ENCODE assay signal across 8 mouse cellular contexts in genomic region chr4:137739151-137739923, GRCm38 (mm10). TPM values are rescaled to one million over a fixed set of nuclear protein-coding genes. Genes with fewer than 3 reads are reported as not detected.
DNase-seq lines count a peak whose midpoint lies in the region; ATAC-seq lines count a peak whose summit lies in the region.

No protein-coding gene starts in this region.

- peak overlapping the region; percentile 27; the same call in 1 of the 2 replicates for H3K4me3 ChIP-seq in limb, embryonic 10.5 days
- no peak overlapping the region for H3K4me3 ChIP-seq in midbrain, embryonic 16.5 days (ENCODE audit: low read depth, low read length)

- intact Hi-C loops in heart, postnatal 25 days (cut with DNase I), result loop anchor here (5.0 kb wide), 1 partner anchor 33 kb away; no protein-coding TSS in a partner anchor

- 51% methylated on average over 9 of the region's 9 CpGs for WGBS in limb, embryonic 10.5 days
- WGBS in midbrain, embryonic 16.5 days, result 52% methylated on average over 9 of the region's 9 CpGs

- peaks cover 23% of the 10 kb centered on the region for H3K4me1 ChIP-seq in limb, embryonic 10.5 days
- no peaks in the 10 kb centered on the region for H3K4me1 ChIP-seq in midbrain, embryonic 16.5 days (ENCODE audit: control insufficient read depth, insufficient read depth, low read length)

- peak; percentile 67; the same call in 1 of the 2 replicates for ATAC-seq in midbrain, embryonic 16.5 days

- H3K27me3 ChIP-seq in limb, embryonic 10.5 days (ENCODE audit: low read depth, poor library complexity, severe bottlenecking), result no peaks in the 10 kb centered on the region
- no peaks in the 10 kb centered on the region for H3K27me3 ChIP-seq in midbrain, embryonic 16.5 days (ENCODE audit: control insufficient read depth, insufficient read depth, low read depth, low read length)

- H3K9me3 ChIP-seq in limb, embryonic 10.5 days (replicated peaks), result no peaks in the 10 kb centered on the region
- no peaks in the 10 kb centered on the region for H3K9me3 ChIP-seq in midbrain, embryonic 16.5 days (replicated peaks; ENCODE audit: control insufficient read depth, low read length, poor library complexity, severe bottlenecking)

- peak overlapping the region; percentile 52 for H3K4me2 ChIP-seq in midbrain, embryonic 16.5 days (ENCODE audit: low read length)

- H3K9ac ChIP-seq in midbrain, embryonic 16.5 days (ENCODE audit: low read depth, low read length), result no peak overlapping the region; the same call in 1 of the 2 replicates

- H3K36me3 ChIP-seq in limb, embryonic 10.5 days, result no peaks in the 10 kb centered on the region
- H3K36me3 ChIP-seq in midbrain, embryonic 16.5 days (ENCODE audit: control insufficient read depth, insufficient read depth, low read length), result no peaks in the 10 kb centered on the region

- H3K27ac ChIP-seq in limb, embryonic 10.5 days, result 0 out of 2 replicates have a peak overlapping the region, but pooled peaks have one; percentile 25
- H3K27ac ChIP-seq in midbrain, embryonic 16.5 days (ENCODE audit: low read length), result no peak overlapping the region

- DNase-seq in heart, adult 18-20 months, result peak; percentile 22 to 52
- DNase-seq in heart, postnatal 25 days (ENCODE audit: low spot score), result no peak
- DNase-seq in R1 (ENCODE audit: low read depth, low spot score), result peak; percentile 84
- peak; percentile 69 for DNase-seq in forelimb bud, embryonic 11.5 days (ENCODE audit: low read depth, low spot score)
- DNase-seq in limb, embryonic 10.5 days (ENCODE audit: low spot score), result no peak
- no peak for DNase-seq in urinary bladder, postnatal 14 days (ENCODE audit: low spot score)
- DNase-seq in ovary, postnatal 10 days (ENCODE audit: low spot score), result no peak

RNA-seq across cellular contexts. Expression of gene Alpl, which starts 56.8 kb away (rescaled TPM):
- total RNA-seq in heart, adult 18-20 months (2021), result 10 to 100 TPM; 55.4 to 56.0 TPM
- 10 to 100 TPM; 52.8 to 68.3 TPM for total RNA-seq in heart, postnatal 25 days (2021)
- polyA plus RNA-seq in limb, embryonic 10.5 days (2016; fragmentation: Nextera tagmentation; extraction: Ambion mirVana), result 5.1 and 7.9 TPM in 2 replicates
- polyA plus RNA-seq in midbrain, embryonic 16.5 days (2015; fragmentation: Nextera tagmentation; extraction: Ambion mirVana), result 9.1 and 12.1 TPM in 2 replicates

Comparison
In these comparisons a context has a peak if more than half of its experiments do, and no peak if none do; other contexts are left out.
1. DNase-seq: peak in heart, adult 18-20 months (2 of 2), R1 (single experiment) and forelimb bud, embryonic 11.5 days (single experiment); none in heart, postnatal 25 days (single experiment), limb, embryonic 10.5 days (single experiment), urinary bladder, postnatal 14 days (single experiment) and ovary, postnatal 10 days (single experiment).